Mouse (Mus musculus): ENCODE measurements around the gene Galns. TPM values are rescaled to one million over a fixed set of nuclear protein-coding genes. Genes with fewer than 3 reads are reported as not detected.

Gene Galns
- polyA plus RNA-seq, 1 experiment from 2014 or later = 5.5 TPM

- H3K9ac ChIP-seq = no peak overlapping the region
- H3K9me3 ChIP-seq = no peaks in the 10 kb centered on the region
- H3K27ac ChIP-seq (replicated peaks) = no peak overlapping the region
- peaks cover 58% of the 10 kb centered on the region for H3K36me3 ChIP-seq
- H3K27me3 ChIP-seq = no peaks in the 10 kb centered on the region
- H3K4me2 ChIP-seq = no peak overlapping the region
- no peaks in the 10 kb centered on the region for H3K4me1 ChIP-seq (replicated peaks)
- WGBS = 32% methylated on average over 10 of the region's 10 CpGs
- no peak for ATAC-seq (ENCODE audit: low read depth)
- H3K4me3 ChIP-seq = no peak overlapping the region
These were observed 18.1 kb upstream of the Galns start for GRCm38 (mm10) chr8:122629388-122629787.

- H3K27me3 ChIP-seq = no peaks in the 10 kb centered on the region
- 69% methylated on average over 2 of the region's 2 CpGs for WGBS
- H3K4me2 ChIP-seq = no peak overlapping the region
- ATAC-seq (ENCODE audit: low read depth) = no peak
- peaks cover 35% of the 10 kb centered on the region for H3K36me3 ChIP-seq
- no peak overlapping the region for H3K4me3 ChIP-seq
- no peaks in the 10 kb centered on the region for H3K4me1 ChIP-seq (replicated peaks)
- H3K9ac ChIP-seq = no peak overlapping the region
- no peak overlapping the region for H3K27ac ChIP-seq (replicated peaks)
- H3K9me3 ChIP-seq = no peaks in the 10 kb centered on the region
These were observed 15.6 kb upstream of the Galns start for GRCm38 (mm10) chr8:122626896-122627295.

GRCm38 (mm10) chr8:122625811-122626210 is 14.5 kb upstream of the Galns start:
- no peak overlapping the region for H3K4me3 ChIP-seq
- H3K36me3 ChIP-seq = peaks cover 31% of the 10 kb centered on the region
- 0 out of 2 replicates have a peak overlapping the region, but pooled peaks have one; percentile 6 for H3K27ac ChIP-seq (replicated peaks)
- ATAC-seq (ENCODE audit: low read depth) = no peak
- no peak overlapping the region for H3K4me2 ChIP-seq
- H3K4me1 ChIP-seq (replicated peaks) = no peaks in the 10 kb centered on the region
- no peaks in the 10 kb centered on the region for H3K9me3 ChIP-seq
- H3K9ac ChIP-seq = no peak overlapping the region
- H3K27me3 ChIP-seq = no peaks in the 10 kb centered on the region
- 88% methylated on average over 9 of the region's 9 CpGs for WGBS

- no peak overlapping the region for H3K4me2 ChIP-seq
- H3K9ac ChIP-seq = no peak overlapping the region
- no peak overlapping the region for H3K4me3 ChIP-seq
- peaks cover 10% of the 10 kb centered on the region for H3K4me1 ChIP-seq (replicated peaks)
- no peaks in the 10 kb centered on the region for H3K27me3 ChIP-seq
- peaks cover 19% of the 10 kb centered on the region for H3K36me3 ChIP-seq
- 72% methylated on average over 5 of the region's 5 CpGs for WGBS
- no peak for ATAC-seq (ENCODE audit: low read depth)
- no peaks in the 10 kb centered on the region for H3K9me3 ChIP-seq
- H3K27ac ChIP-seq (replicated peaks) = no peak overlapping the region
These were observed 13.4 kb upstream of the Galns start for GRCm38 (mm10) chr8:122624653-122625052.

- Histone ChIP-seq H3K27ac (replicated peaks) (no peak overlapping the region), H3K4me1 (replicated peaks) (peaks cover 16% of the 10 kb centered on the region), H3K9ac (no peak overlapping the region), H3K9me3 (no peaks in the 10 kb centered on the region), H3K4me3 (no peak overlapping the region), H3K4me2 (no peak overlapping the region), H3K27me3 (no peaks in the 10 kb centered on the region), H3K36me3 (peaks cover 14% of the 10 kb centered on the region)
- 90% methylated on average over 17 of the region's 17 CpGs for WGBS
- ATAC-seq (ENCODE audit: low read depth) = no peak
These were observed 12.8 kb upstream of the Galns start for GRCm38 (mm10) chr8:122623844-122624642.

- Histone ChIP-seq H3K9ac (no peak within 1 kb of the TSS), H3K27me3 (no peaks in the 10 kb centered on the region), H3K4me3 (no peak within 1 kb of the TSS), H3K4me1 (replicated peaks) (peaks cover 24% of the 10 kb centered on the region), H3K36me3 (0 out of 2 replicates have a peak, but pooled peaks cover under 1% of the 10 kb centered on the region), H3K27ac (replicated peaks) (no peak within 1 kb of the TSS), H3K9me3 (no peaks in the 10 kb centered on the region), H3K4me2 (no peak within 1 kb of the TSS)
- ATAC-seq (ENCODE audit: low read depth) = no peak
- 79% methylated on average over 6 of the region's 6 CpGs for WGBS
These were observed 11.5 kb upstream of the Galns start, which contains the start of gene Pabpn1l for GRCm38 (mm10) chr8:122622727-122623126. Gene Pabpn1l (minus strand): TSS chr8:122622739.

GRCm38 (mm10) chr8:122620446-122620845 is 9.2 kb upstream of the Galns start:
- H3K4me2 ChIP-seq = no peak overlapping the region

GRCm38 (mm10) chr8:122618660-122619378 is 7.6 kb upstream of the Galns start:
- Histone ChIP-seq H3K27ac (replicated peaks) (no peak overlapping the region), H3K4me1 (replicated peaks) (peaks cover 24% of the 10 kb centered on the region), H3K9ac (0 out of 2 replicates have a peak overlapping the region, but pooled peaks have one; percentile 13), H3K4me2 (no peak overlapping the region), H3K9me3 (no peaks in the 10 kb centered on the region), H3K27me3 (no peaks in the 10 kb centered on the region), H3K36me3 (peaks cover 6% of the 10 kb centered on the region; the same call in 1 of the 2 replicates), H3K4me3 (no peak overlapping the region)
- 79% methylated on average over 6 of the region's 6 CpGs for whole genome bisulfite sequencing
- no peak for ATAC-seq (ENCODE audit: low read depth)

More at GRCm38 (mm10) chr8:122620446-122620845, 9.2 kb upstream of the Galns start:
- Histone ChIP-seq H3K9me3 (no peaks in the 10 kb centered on the region), H3K27me3 (no peaks in the 10 kb centered on the region), H3K9ac (no peak overlapping the region), H3K27ac (replicated peaks) (no peak overlapping the region), H3K36me3 (no peaks in the 10 kb centered on the region), H3K4me3 (no peak overlapping the region), H3K4me1 (replicated peaks) (peaks cover 24% of the 10 kb centered on the region)
- no peak for ATAC-seq (ENCODE audit: low read depth)
- 39% methylated on average over 5 of the region's 5 CpGs for WGBS

GRCm38 (mm10) chr8:122617947-122618546 is 6.8 kb upstream of the Galns start:
- H3K4me1 ChIP-seq (replicated peaks) = peaks cover 24% of the 10 kb centered on the region
- peak overlapping the region; percentile 18; the same call in 1 of the 2 replicates for H3K4me2 ChIP-seq
- WGBS = 31% methylated on average over 5 of the region's 7 CpGs
- no peak for ATAC-seq (ENCODE audit: low read depth)
- H3K9ac ChIP-seq = no peak overlapping the region
- H3K27ac ChIP-seq (replicated peaks) = no peak overlapping the region
- no peak overlapping the region for H3K4me3 ChIP-seq
- no peaks in the 10 kb centered on the region for H3K27me3 ChIP-seq
- peaks cover 6% of the 10 kb centered on the region; the same call in 1 of the 2 replicates for H3K36me3 ChIP-seq
- no peaks in the 10 kb centered on the region for H3K9me3 ChIP-seq

- Histone ChIP-seq H3K9ac (0 out of 2 replicates have a peak overlapping the region, but pooled peaks have one; percentile 23), H3K9me3 (no peaks in the 10 kb centered on the region), H3K4me2 (no peak overlapping the region), H3K4me1 (replicated peaks) (peaks cover 36% of the 10 kb centered on the region), H3K36me3 (peaks cover 6% of the 10 kb centered on the region; the same call in 1 of the 2 replicates), H3K27me3 (no peaks in the 10 kb centered on the region), H3K4me3 (no peak overlapping the region), H3K27ac (replicated peaks) (no peak overlapping the region)
- 76% methylated on average over 9 of the region's 9 CpGs for WGBS
- ATAC-seq (ENCODE audit: low read depth) = no peak
These were observed 5.1 kb upstream of the Galns start for GRCm38 (mm10) chr8:122616181-122616905.

GRCm38 (mm10) chr8:122610612-122611277 is 518 bp downstream of the Galns start:
- peak overlapping the region; percentile 75 for H3K4me3 ChIP-seq
- peak overlapping the region; percentile 94 for H3K4me2 ChIP-seq
- H3K9ac ChIP-seq = peak overlapping the region; percentile 81
- 2% methylated on average over 20 of the region's 20 CpGs for WGBS
- peak overlapping the region; percentile 89 for H3K27ac ChIP-seq (replicated peaks)
- peak; percentile 8; the same call in 1 of the 2 replicates for ATAC-seq (ENCODE audit: low read depth)
- no peaks in the 10 kb centered on the region for H3K9me3 ChIP-seq
- H3K36me3 ChIP-seq = peaks cover 6% of the 10 kb centered on the region; the same call in 1 of the 2 replicates
- no peaks in the 10 kb centered on the region for H3K27me3 ChIP-seq
- H3K4me1 ChIP-seq (replicated peaks) = peaks cover 23% of the 10 kb centered on the region

All from neural tube, embryonic 13.5 days (tissue).